Mouse (Mus musculus) limb, embryonic 15.5 days (tissue): Measurements from ENCODE around the gene Kcnh2. TPM values are rescaled to one million over a fixed set of nuclear protein-coding genes. Genes with fewer than 3 reads are reported as not detected.

ENCODE experiments used
- polyA plus RNA-seq: library from polyadenylated mRNA; unstranded; fragments of >200 nt; fragmentation: Nextera tagmentation; extraction: Ambion mirVana; gene quantifications from 2 replicates; pipeline ENCODE4 v1.2.1, GENCODE M21; 2015

The Kcnh2 gene
- polyA plus RNA-seq, 1 experiment from 2014 or later, result 3.5 TPM

Other genes with a start within 250 kb of the Kcnh2 start
- 11.5 and 12.5 TPM in 2 replicates for gene Nupl2, start 186.6 kb downstream of the Kcnh2 start, polyA plus RNA-seq
- 7.5 and 8.0 TPM in 2 replicates for gene Nos3, start 13.2 kb upstream of the Kcnh2 start, polyA plus RNA-seq
- 2.0 and 2.8 TPM in 2 replicates for gene Atg9b, start 40.5 kb upstream of the Kcnh2 start, polyA plus RNA-seq
- gene Abcb8, start 42.1 kb upstream of the Kcnh2 start, polyA plus RNA-seq, result 38.9 and 46.5 TPM in 2 replicates
- gene Asic3, start 61.8 kb upstream of the Kcnh2 start, polyA plus RNA-seq, result 0.24 and 0.73 TPM in 2 replicates
- 48.6 and 54.9 TPM in 2 replicates for gene Cdk5, start 71.9 kb upstream of the Kcnh2 start, polyA plus RNA-seq
- 36.7 and 40.0 TPM in 2 replicates for gene Slc4a2, start 72.2 kb upstream of the Kcnh2 start, polyA plus RNA-seq
- gene Fastk, start 93.7 kb upstream of the Kcnh2 start, polyA plus RNA-seq, result 108 and 130 TPM in 2 replicates
- gene Tmub1, start 96.2 kb upstream of the Kcnh2 start, polyA plus RNA-seq, result 21.3 and 23.9 TPM in 2 replicates
- gene Agap3, start 100.6 kb upstream of the Kcnh2 start, polyA plus RNA-seq, result 32.4 and 34.1 TPM in 2 replicates
- 0.06 and 0.10 TPM in 2 replicates for gene Gbx1, start 175.6 kb upstream of the Kcnh2 start, polyA plus RNA-seq
- 0.99 and 1.8 TPM in 2 replicates for gene Asb10, start 189.4 kb upstream of the Kcnh2 start, polyA plus RNA-seq
- gene 4931409K22Rik, start 205.2 kb upstream of the Kcnh2 start, polyA plus RNA-seq, result 0.14 and 0.26 TPM in 2 replicates
- gene Abcf2, start 225.9 kb upstream of the Kcnh2 start, polyA plus RNA-seq, result 97.2 and 98.2 TPM in 2 replicates
- 37.7 and 39.5 TPM in 2 replicates for gene Chpf2, start 235.1 kb upstream of the Kcnh2 start, polyA plus RNA-seq